8 mouse cellular contexts compared by ENCODE assay signal in genomic region chr10:58627569-58627968, GRCm38 (mm10). TPM values are rescaled to one million over a fixed set of nuclear protein-coding genes. Genes with fewer than 3 reads are reported as not detected.
A peak's percentile ranks its signal among the peaks of the same experiment; 100 is the strongest.
DNase-seq lines count a peak whose midpoint lies in the region; ATAC-seq and TF ChIP-seq lines count a peak whose summit lies in the region.

No protein-coding gene starts in this region.

- TF ChIP-seq POLR2A in limb, embryonic 14.5 days (IDR thresholded peaks at IDR 0.05; ENCODE audit: borderline replicate concordance, extremely low read depth, insufficient read depth, insufficient read length) = no peak

- no peak overlapping the region for H3K4me2 ChIP-seq in hindbrain, postnatal 0 days (ENCODE audit: low read depth, low read length)
- no peak overlapping the region for H3K4me2 ChIP-seq in limb, embryonic 14.5 days (replicated peaks; ENCODE audit: low read depth, low read length, severe bottlenecking)

- H3K9ac ChIP-seq in hindbrain, postnatal 0 days (replicated peaks; ENCODE audit: low read length) = no peak overlapping the region
- no peak overlapping the region for H3K9ac ChIP-seq in limb, embryonic 14.5 days (ENCODE audit: low read depth, low read length, severe bottlenecking)

- ATAC-seq in hindbrain, postnatal 0 days = peak; percentile 85
- ATAC-seq in limb, embryonic 14.5 days (ENCODE audit: low FRiP score, low read depth) = no peak; the same call in 1 of the 2 replicates

- H3K4me1 ChIP-seq in hindbrain, postnatal 0 days (ENCODE audit: insufficient read depth, low read length) = no peaks in the 10 kb centered on the region
- no peaks in the 10 kb centered on the region for H3K4me1 ChIP-seq in limb, embryonic 14.5 days (ENCODE audit: control insufficient read depth, insufficient read depth, low read length)

- H3K27ac ChIP-seq in hindbrain, postnatal 0 days = no peak overlapping the region
- H3K27ac ChIP-seq in limb, embryonic 14.5 days (replicated peaks; ENCODE audit: low read depth, low read length) = no peak overlapping the region

- no peaks in the 10 kb centered on the region for H3K9me3 ChIP-seq in hindbrain, postnatal 0 days (ENCODE audit: low read length)
- no peaks in the 10 kb centered on the region for H3K9me3 ChIP-seq in limb, embryonic 14.5 days (ENCODE audit: control insufficient read depth, low read length)

- TF ChIP-seq CTCF in hindbrain, postnatal 0 days (IDR thresholded peaks at IDR 0.05; ENCODE audit: low read depth) = peak; percentile 88

- no peaks in the 10 kb centered on the region for H3K27me3 ChIP-seq in hindbrain, postnatal 0 days (ENCODE audit: insufficient read depth, low read length)
- no peaks in the 10 kb centered on the region for H3K27me3 ChIP-seq in limb, embryonic 14.5 days (ENCODE audit: control insufficient read depth, insufficient read depth, low read length)

- no peak overlapping the region for H3K4me3 ChIP-seq in hindbrain, postnatal 0 days (ENCODE audit: low read length)
- no peak overlapping the region for H3K4me3 ChIP-seq in limb, embryonic 14.5 days (replicated peaks; ENCODE audit: low read length)

- peak; percentile 40 for DNase-seq in adrenal gland, postnatal 14 days
- no peak for DNase-seq in adrenal gland, adult 8-10 months
- peak; percentile 25 for DNase-seq in urinary bladder, postnatal 25 days (ENCODE audit: low spot score)
- DNase-seq in urinary bladder, postnatal 10 days (ENCODE audit: low spot score) = no peak
- DNase-seq in hindbrain, postnatal 0 days (ENCODE audit: low spot score) = peak; percentile 82
- DNase-seq in limb, embryonic 14.5 days (ENCODE audit: low spot score) = peak; percentile 41
- DNase-seq in right cerebral cortex, adult 2 months (ENCODE audit: low spot score in 2 of 2) = peak; percentile 53 to 63
- no peak for DNase-seq in yolk sac, embryonic 10.5 days (ENCODE audit: low spot score)

- H3K36me3 ChIP-seq in hindbrain, postnatal 0 days (ENCODE audit: insufficient read depth, low read length) = no peaks in the 10 kb centered on the region
- H3K36me3 ChIP-seq in limb, embryonic 14.5 days (ENCODE audit: control insufficient read depth, insufficient read depth, low read length) = no peaks in the 10 kb centered on the region

RNA-seq across cellular contexts. Expression of gene Edar, which starts 47.9 kb away (rescaled TPM):
- total RNA-seq in adrenal gland, postnatal 14 days (2021) = 0.11 and 0.23 TPM in 2 replicates
- total RNA-seq in adrenal gland, adult 8-10 months (2022) = 1 to 10 TPM in 2 of 4 experiments, under 1 TPM in 2; 0.15 to 2.5 (median 1.1) TPM
- 0.11 and 0.16 TPM in 2 replicates for total RNA-seq in hindbrain, postnatal 0 days (2014; rRNA removed)
- 0.08 TPM in 2 replicates for polyA plus RNA-seq in hindbrain, postnatal 0 days (2015; fragmentation: Nextera tagmentation; extraction: Ambion mirVana)
- 2.2 and 2.3 TPM in 2 replicates for polyA plus RNA-seq in limb, embryonic 14.5 days (2012; rRNA removed)
- polyA plus RNA-seq in limb, embryonic 14.5 days (2014; fragmentation: Nextera tagmentation; extraction: Ambion mirVana) = 2.3 and 2.8 TPM in 2 replicates

Comparison
In these comparisons a context has a peak if more than half of its experiments do, and no peak if none do; other contexts are left out.
1. DNase-seq: peak in adrenal gland, postnatal 14 days (single experiment), urinary bladder, postnatal 25 days (single experiment), hindbrain, postnatal 0 days (single experiment), limb, embryonic 14.5 days (single experiment) and right cerebral cortex, adult 2 months (2 of 2); none in adrenal gland, adult 8-10 months (single experiment), urinary bladder, postnatal 10 days (single experiment) and yolk sac, embryonic 10.5 days (single experiment).